Mouse (Mus musculus) megakaryocyte, adult 5-6 weeks (primary cell): Measurements from ENCODE around the gene Cx3cr1. TPM values are rescaled to one million over a fixed set of nuclear protein-coding genes. Genes with fewer than 3 reads are reported as not detected.

ENCODE experiments used
- ATAC-seq: 2 replicates; pipeline ENCODE4 v1.8.0; 2016; ENCODE audit warnings: mild to moderate bottlenecking, inconsistent platforms; ENCODE audit not compliant: poor library complexity, severe bottlenecking
- total RNA-seq, 2 experiments: library from RNA; stranded (forward) in 1 of 2; stranded (reverse) in 1 of 2; fragments of 153-499, 151-499 nt in 1 of 2; fragments of 221-1000, 200-1000 nt in 1 of 2; gene quantifications; 2 replicates each; pipeline versions ENCODE4 v1.2.3 to v1.2.4; 2015 to 2017

The Cx3cr1 gene
- total RNA-seq, 2 experiments from 2014 or later = 88.0 to 111 TPM

DNA sequence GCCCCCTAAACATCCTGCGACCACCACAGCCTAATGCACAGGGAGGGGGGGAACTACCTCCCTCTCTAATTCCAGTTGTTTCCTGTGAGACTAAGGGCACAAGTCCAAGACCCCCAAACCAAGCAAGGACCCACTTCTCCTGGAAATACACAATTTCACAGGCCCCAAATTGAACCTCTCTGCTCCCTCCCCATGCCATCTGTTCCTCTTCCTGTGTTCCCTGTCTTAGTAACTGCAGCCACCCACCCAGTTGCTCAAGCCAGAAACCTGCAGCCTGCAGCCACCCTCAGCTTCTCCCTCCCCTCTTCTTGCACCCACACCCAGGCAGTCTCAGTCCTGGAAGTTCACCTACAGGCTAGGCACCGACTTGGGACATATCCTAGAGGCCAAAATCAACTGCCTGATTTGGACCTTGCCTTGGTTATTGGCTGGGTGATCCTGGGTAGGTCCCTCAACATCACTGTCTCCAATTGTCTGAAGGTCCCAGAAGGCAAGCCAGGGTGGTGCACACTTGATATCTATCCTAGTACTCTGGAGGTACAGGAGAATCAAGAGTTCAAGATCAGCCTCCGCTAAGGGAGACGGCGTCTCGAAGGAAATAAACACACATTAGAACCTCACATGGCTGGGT is 90.8 kb downstream of the Cx3cr1 start:
- no peak for ATAC-seq

DNA sequence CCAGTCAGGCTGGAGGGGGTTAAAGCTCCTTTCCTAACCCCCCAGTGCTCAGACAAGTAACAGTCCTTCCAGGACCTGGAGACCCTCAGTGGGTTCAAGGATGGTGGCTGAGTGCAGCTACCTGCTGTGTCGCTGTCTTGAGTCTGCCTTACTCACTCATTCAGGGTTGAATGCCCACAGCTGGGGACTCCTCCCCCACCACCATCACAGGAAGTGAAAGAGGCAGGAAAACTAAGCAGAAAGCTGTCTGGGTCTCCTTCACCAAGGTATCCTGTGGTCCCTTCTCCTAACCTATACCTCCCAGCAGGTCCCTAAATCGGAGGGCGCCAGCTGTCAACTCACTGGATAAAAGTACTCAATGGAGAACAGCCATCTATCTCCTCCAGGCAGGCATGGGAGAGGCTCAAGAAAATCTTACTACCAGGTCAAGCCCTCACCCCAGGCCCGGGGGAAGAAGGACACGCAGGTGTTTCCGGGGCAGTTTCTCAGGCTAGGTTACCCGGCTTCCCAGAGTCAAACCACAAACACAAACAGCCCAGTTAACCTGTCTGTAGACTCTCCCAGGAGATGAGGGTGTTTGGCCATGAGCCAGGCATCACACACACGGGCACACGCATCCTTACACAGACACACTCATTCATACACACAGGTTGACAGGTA is 91.4 kb downstream of the Cx3cr1 start:
- ATAC-seq = no peak

DNA sequence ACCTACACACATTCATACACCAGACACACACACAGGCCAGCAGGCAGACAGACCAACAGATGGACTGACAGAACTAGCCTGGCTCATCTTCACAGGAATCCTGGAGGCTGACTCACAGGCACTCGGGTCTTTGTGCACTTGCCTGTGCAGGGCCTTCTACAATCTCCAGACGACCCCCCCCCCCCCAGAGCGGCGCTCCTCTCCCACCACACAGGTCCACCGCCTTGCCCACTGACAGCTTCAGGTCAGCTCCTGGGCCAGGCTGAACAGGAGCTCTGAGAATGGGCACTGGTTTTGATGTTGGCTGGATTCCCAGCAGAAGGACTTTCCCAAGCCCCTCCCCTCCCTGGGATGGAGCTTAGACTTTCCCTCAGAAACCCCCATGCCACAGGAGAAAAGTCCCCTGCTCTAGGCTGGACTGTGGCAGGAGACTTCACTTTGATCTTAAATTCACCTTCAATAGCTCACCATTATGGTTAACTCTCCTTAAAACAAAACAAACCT is 92.1 kb downstream of the Cx3cr1 start:
- ATAC-seq = no peak

DNA sequence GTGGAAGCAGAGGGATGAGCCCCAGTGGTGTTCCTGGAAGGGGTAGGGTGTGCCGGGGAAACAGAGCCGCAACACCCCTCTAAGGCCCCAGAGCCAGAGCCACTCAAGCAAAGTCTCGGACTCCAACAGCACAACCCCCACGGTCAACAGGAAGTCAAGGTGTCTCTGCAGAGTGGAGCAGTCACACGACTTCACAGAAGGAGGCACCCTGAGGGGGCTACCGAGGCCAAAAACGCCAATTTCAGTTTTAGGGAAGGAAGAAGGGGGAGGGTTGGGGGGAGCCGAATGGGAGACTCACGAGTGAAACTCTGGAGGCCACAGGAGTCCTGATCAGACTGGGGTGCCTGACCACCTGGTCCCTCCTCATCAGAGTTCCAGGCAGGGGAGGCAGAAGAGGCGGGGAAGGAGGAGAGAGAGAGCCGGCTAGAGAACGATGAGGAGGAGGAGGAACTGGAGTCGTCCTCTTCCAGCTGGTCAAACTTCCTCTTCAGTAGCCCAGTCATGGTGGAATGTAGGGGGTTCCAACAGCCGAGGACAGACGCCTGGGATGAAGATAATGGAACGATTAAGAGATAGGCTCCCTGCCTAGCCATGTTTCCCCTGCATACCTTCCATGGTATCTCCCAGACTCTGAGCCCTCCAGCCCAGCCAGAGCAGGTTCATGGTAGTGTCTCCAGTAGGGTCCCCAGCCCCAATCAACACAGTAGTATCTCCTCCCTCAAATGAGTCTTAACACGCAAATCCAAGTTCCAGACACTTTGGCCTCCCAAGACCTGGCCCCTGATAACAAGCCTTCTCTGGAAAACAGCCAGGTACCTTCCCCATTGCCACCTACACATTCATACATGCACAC is 92.7 kb downstream of the Cx3cr1 start:
- peak; percentile 31 for ATAC-seq

DNA sequence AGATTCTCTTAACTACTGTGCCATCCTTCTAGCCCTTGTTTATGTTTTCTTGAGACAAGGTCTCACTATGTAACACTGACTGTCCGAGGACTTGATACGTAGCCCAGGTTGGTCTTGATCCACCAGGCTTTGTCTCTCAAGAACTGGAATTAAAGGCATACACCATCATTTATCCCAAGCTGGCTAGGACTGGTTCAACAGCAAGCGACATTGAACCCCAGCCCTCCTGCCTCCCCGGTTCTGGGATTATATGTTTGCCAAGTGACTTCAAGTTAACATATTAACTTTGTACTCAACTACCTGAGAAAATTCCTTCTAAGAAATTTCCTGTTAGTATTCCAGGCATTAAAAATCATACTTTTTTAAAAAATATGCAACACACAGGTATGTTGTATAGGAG is 94.4 kb downstream of the Cx3cr1 start:
- ATAC-seq = no peak

DNA sequence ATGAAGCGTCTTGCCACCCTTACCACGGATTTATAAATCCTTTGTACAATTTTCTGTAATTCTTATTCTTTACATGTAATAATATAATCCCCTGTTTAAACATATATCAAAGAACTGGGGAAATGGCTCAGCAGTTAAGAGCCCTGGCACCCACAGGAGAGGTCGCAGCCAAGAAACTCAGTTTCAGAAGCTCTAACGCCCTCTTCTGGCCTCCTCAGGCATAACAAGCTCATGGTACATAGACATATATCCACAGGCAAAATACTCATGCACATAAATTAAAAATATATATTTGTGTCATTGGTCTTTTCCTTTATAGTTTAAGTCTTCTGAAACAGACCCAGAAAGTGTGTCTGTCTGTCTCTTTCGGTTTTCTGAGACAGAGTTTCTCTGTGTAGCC is 95.1 kb downstream of the Cx3cr1 start:
- ATAC-seq = no peak

DNA sequence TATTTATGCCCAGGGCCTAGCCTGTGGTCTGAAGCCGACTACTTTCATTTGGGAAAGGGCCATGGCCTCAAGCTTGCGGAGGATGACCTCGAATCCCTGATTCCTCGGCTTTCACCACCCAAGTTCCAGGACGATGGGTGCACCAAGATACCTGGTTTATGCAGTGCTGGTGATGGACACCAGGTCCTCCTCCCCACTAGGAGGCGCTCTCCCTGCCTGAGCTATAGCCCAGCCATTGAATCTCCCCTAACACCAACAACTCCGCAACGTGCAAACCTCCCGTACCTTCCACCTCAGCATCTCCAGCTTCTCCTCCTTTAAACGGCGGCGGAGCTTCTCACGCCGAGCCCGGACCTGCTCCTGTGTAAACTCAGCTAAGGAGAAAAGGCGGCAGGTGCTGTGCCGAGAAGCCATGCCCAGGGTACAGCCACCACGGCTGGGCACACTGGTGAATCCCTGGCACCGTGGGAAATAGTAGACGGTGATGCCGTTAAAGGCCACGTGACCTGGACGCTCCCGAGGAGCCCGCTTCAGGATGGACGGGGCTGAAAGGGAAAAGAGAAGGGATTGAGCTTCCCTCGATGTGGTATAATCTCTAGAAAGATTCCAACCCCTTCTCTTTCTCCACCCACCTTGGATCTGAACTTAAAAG is 95.7 kb downstream of the Cx3cr1 start:
- no peak for ATAC-seq

DNA sequence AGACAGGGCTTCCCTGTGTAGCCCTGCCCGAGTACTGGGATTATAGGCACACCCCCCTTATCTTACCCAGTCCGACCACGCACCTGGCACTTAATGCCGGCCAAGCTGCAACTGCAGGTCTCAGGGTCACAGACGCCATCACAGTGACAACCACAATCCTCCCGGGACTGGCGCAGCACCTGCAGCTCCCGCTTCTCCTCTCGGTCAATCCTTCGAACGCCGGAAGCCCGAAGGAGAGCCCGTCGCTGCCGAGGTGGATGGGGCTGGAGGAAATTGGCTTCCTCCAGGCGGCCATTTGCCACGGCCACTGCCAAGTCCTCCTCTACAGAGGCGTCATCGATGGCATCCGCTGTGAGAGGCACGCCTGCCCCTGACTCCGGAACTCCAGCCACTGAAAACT is 96.4 kb downstream of the Cx3cr1 start:
- no peak for ATAC-seq

DNA sequence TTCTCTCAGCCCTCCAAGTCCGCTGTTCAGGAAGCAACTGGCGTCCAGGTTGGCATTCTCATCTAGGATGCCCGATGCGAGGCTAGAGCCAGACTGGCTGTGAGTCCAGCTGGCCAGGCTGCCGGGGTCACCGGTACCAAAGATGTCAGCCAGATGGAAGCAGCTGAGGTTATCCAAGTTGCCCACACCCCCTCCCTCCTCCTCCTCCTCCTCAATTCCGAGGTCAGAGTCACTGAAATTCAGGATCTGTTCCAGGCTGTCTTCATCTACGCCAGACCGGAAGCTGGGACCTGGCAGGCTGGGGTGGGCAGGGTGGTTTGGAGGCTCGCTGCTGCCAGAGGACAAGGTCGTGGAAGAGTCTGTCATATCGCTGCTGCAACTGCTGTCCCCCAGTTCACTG is 97.1 kb downstream of the Cx3cr1 start:
- ATAC-seq = no peak

DNA sequence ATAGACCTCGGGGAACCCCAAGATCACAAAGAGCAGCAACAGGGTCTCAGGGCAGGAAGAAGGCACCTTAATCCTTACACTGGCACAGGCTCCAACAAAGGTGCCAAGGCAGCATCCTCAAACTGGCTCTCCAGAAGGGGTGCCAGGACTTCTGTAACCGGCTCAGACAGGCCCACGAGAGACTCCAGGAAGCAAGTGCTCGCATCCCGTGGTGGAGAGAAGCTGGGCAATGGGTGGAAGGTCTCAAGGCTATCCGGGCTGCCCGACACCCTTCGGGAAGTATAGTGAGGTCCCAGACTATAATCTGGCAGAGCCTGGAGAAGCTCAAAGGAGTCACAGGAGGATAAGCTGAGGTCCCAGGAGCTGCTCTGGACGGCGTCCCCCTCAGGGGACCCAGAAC is 97.5 kb downstream of the Cx3cr1 start:
- no peak for ATAC-seq

DNA sequence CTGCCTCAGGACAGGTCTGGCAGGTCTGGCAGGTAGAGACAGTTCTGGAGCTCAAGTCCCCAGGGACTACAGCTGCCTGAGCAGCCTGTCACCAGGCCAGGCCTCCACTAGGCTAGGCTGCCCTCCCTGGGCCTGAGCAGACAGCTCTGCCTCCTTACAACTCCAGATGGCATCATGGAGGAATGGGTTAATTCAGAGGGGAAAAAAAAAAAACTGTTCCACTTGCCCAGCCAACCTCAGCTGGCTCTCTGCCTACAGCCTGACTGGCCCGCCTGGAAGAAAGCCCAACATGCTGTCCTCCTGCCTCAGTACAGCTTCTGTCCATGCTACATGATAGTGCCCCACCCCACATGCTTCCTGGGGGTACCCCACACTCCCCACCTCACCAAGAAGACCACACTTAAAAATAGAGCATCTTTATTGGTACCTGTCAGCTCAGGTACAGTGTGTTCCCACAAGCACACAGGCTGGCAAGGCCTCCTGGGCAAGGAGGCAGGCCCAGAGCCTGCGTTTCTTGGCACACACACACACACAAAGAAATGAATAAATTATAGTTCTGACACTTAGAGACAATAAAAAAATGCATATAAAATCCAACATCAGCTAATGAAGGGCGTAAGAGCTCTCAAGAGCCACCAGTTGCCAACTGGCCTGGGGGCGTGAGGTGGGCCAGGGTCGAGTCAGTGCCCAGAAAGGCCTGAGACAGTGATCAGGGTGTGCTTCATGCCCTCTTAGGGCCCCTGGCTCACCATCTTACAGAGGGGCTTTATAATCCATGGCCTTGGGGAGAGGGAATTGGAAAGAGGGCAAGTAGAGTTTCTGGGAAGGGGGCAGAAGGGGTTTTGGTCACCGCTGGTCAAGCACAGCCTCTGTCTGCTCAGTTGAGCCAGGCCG is 98.7 kb downstream of the Cx3cr1 start:
- ATAC-seq = no peak

DNA sequence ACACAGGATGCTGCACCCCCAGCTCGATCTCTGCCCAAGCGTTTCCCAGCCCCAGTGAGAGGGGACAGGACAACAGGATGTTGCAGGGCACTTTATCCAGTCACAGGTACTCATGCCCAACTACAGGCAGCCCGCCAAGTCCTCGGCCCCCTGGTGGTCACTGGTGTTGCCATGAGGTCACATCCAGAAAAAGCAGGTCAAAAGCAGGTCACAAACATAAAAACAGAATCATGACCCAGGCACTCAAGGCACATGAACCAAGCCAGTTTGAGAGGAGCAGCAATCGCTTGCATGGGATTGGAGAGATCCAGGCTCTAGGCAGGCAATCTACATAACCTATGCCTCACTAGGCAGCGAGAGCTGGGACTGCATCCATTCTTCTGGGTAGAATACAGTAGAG is 99.5 kb downstream of the Cx3cr1 start:
- 0 out of 2 replicates have a peak, but pooled peaks have one; percentile 33 for ATAC-seq

DNA sequence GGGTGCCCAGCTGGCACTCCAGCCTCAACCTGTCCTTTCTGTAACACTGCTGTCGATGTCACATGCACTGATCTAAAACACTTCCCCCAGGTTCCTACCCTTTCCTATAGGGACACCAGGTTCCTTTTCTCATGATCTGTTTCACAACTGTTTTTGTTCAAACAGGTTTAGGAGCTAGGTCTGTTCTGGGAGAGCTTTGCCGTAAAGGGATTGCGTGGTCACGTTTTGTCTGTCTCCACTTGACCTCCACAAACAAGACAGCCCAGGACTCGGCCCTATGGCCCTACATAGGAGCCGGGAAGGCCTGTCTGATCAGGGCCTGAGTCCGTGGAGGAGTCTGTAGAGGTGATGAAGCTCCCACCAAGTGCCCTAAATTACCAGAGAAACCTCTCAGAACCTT is 99.9 kb downstream of the Cx3cr1 start:
- no peak for ATAC-seq

DNA sequence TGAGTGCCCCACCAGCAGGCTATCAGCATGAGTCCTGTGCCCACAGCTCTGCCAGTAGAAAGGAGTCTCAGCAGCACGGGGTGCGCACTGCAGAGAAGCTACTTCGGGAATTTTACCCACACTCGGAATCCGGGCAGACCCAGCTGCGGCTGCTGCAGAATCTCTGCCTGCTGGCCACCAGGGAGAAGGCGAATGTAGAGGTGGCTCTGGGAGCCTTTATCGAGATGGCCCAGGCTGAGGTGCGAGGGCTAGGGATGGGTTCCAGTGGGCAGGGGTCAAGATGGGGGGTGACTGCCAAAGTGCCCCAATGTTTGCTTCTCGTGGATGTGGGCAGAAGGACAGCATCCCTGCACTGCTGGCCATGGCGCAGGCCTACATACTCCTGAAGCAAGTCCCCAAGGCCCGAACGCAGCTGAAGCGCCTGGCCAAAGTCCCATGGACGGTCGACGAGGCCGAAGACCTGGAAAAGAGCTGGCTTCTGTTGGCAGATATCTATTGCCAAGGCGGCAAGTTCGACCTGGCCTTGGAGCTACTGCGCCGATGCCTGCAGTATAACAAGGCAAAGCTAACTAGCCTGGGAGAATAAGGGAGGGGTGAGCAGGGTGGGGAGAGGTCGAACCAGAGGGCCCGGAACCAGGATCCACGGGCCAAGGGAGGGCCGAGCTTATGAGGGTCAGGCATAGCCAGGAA is 103.3 kb downstream of the Cx3cr1 start:
- ATAC-seq = no peak

DNA sequence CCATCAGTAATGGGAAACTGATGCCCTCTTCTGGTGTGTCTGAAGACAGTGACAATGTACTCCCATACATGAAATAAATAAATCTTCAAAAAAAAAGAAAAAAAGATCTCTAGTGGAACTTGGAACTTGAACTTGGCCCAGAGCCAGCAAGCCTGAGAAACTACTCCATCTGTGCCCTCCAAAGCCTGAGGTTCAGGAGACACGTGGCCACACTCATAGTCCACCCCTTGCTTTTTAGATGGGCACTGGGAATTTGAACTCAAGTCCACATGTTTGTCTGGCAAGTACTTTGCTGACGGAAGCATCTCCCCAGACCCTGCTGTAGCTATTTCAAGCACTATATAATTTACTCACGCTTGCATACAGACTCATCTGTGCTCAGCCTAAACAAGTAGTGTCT is 104.5 kb downstream of the Cx3cr1 start:
- ATAC-seq = no peak

DNA sequence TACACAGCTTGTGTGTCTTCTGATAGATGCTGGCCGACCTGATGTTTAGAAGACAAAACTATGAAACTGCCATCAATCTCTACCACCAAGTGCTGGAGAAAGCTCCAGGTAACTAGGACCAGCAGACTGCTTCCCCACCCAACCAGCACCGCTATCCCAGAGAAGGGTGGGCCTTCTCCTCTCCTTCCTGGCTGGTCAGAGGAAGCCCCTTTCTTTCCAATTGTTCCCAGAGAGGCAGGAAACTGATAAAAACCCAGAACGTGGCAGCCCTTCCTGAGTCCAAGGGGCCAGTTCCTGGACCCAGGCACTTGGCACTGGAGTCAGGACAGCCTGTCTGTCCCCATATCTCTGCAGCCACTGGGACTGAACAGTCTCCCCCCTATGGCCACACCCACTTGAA is 105.5 kb downstream of the Cx3cr1 start:
- ATAC-seq = no peak

DNA sequence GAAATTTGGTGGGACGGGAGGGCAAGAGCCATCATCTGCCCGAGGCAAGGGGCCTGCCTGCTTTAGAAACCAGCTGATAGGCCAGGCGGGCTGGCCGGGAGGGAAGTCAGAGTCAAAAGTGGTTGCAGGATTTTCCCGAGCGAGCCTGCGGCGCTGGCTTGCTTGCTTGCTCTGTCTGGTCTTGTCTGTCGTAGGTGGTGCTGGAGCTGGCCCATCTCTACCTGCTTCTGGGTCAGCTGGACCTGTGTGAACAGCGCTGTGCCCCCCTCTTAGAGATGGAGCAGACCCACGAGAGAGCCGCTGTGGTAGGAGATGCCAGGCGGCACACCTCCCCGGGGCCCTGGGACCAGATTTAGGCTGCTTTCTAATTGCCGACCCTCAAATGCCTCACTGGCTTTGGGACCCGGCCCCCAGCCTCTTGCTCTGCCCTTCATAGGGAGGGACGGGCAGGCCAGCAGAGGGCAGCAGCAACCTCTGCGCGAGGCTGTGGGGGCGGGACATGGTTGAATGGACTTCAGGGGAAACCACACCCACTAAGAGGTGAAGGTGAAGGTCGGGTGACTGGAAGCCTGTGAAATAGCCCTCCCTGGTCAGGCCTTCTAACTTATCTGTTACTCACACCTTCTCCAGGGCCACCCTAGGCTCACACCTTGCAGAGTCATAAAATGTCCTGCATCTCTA is 106.6 kb downstream of the Cx3cr1 start:
- peak; percentile 99 for ATAC-seq

DNA sequence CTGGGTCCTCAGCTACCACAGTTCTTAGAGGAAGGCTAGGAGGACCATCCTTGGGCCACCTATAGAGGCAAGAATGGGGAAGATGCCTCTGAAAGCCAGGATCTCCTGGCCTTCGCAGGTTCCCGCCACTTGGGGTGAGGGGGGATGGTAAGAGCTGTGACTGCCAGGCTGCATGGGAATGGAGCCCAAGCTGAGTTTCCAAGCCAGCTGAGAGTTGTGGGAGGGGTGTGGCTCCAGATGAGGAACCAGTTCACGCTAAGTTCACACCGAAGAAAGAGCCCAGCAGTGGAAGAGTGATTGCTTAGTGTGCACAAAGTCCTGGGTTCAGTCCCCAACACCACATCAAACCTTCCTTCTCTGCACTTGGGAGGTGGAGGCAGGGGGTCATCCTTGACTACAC is 107.5 kb downstream of the Cx3cr1 start:
- no peak for ATAC-seq

DNA sequence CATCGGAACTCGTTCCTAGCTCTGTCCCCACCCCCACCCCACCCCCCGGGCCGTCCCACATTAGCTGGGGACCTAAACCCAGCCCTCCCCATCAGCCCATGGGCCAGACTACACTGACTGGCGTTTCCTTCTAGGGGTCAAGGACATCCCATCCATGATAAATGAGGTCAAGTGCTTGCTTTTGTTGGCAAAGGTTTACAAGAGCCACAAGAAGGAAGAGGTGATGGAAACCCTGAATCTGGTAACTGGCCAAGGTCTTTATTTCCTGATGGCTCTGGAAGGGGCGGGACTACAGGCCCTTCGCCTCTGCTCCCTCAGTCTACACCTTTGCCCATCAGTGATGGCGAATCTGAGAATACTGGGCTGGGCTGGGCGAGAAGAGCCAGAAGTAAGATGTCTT is 110.8 kb downstream of the Cx3cr1 start:
- no peak for ATAC-seq
